Mouse (Mus musculus): ENCODE measurements around the gene Astl.

DNA sequence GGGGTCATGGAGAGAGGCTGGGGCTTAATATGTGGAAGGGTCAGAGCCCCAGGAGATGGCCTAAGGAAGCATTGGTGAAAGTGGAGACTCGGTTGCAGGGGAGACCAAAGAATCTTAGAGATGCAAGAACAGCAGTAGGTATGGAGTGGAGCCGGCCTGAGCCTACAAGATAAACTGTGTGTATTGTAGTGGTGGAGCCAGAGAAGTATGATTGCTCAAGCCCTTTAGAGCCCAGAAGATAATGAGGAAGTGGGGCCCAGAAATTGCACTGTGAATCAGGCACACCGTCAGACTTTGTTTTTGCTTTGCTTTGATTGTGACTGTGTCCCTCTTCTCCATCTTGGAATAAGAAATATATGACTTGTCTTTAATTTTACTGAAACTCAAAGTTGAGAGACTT is 52.9 kb downstream of the Astl start:
- TF ChIP-seq CTCF (IDR thresholded peaks at IDR 0.05; ENCODE audit: low read depth, low read length) (no peak), GATA1 (IDR thresholded peaks at IDR 0.05; ENCODE audit: borderline replicate concordance, low read length) (no peak), TAL1 (conservative IDR thresholded peaks at IDR 0.05; ENCODE audit: low read depth, low read length) (no peak), GATA2 (IDR thresholded peaks at IDR 0.05; ENCODE audit: borderline replicate concordance, low read depth, low read length) (no peak), POLR2AphosphoS5 (IDR thresholded peaks at IDR 0.05; ENCODE audit: insufficient replicate concordance, low read depth, low read length) (no peak)
